11 mouse cellular contexts compared by ENCODE assay signal in genomic region chr6:128836955-128837334, GRCm38 (mm10). TPM values are rescaled to one million over a fixed set of nuclear protein-coding genes. Genes with fewer than 3 reads are reported as not detected.
DNase-seq lines count a peak whose midpoint lies in the region; ATAC-seq and TF ChIP-seq lines count a peak whose summit lies in the region.
"Had no signal": no experiment of that assay in that cellular context is flagged by ENCODE, and none has a peak within 500 bp of the region (broad histone marks: within the 10 kb centered on the region; RNA-seq: fewer than 3 reads in every experiment).

No protein-coding gene starts in this region.

- H3K27me3 ChIP-seq in intestine, embryonic 14.5 days (replicated peaks; ENCODE audit: control insufficient read depth, insufficient read depth, low read length), result no peaks in the 10 kb centered on the region
- H3K27me3 ChIP-seq in intestine, embryonic 16.5 days (replicated peaks; ENCODE audit: control insufficient read depth, insufficient read depth, low read length), result no peaks in the 10 kb centered on the region
- H3K27me3 ChIP-seq in heart, postnatal 0 days (ENCODE audit: control insufficient read depth, insufficient read depth, low read length), result no peaks in the 10 kb centered on the region
- 0 out of 2 replicates have a peak, but pooled peaks cover 4% of the 10 kb centered on the region for H3K27me3 ChIP-seq in midbrain, embryonic 10.5 days (ENCODE audit: low read depth, poor library complexity, severe bottlenecking)

- H3K4me1 ChIP-seq in intestine, embryonic 14.5 days (replicated peaks; ENCODE audit: control insufficient read depth, insufficient read depth, low read length), result peaks cover 5% of the 10 kb centered on the region
- H3K4me1 ChIP-seq in intestine, embryonic 16.5 days (ENCODE audit: control insufficient read depth, insufficient read depth, low read length), result peaks cover 12% of the 10 kb centered on the region; the same call in 1 of the 2 replicates
- H3K4me1 ChIP-seq in heart, postnatal 0 days (ENCODE audit: control insufficient read depth, insufficient read depth), result 0 out of 2 replicates have a peak, but pooled peaks cover 1% of the 10 kb centered on the region
- H3K4me1 ChIP-seq in midbrain, embryonic 10.5 days, result peaks cover 26% of the 10 kb centered on the region

- ATAC-seq in intestine, embryonic 14.5 days (replicated peaks; ENCODE audit: low FRiP score, low TSS enrichment, low read depth), result no peak
- no peak for ATAC-seq in intestine, embryonic 16.5 days
- no peak for ATAC-seq in heart, postnatal 0 days (ENCODE audit: insufficient read depth, low read depth)

- no peak for DNase-seq in intestine, embryonic 14.5 days (ENCODE audit: low spot score)
- DNase-seq in c-Kit-positive CD71-positive TER-119-negative erythroid progenitor cells, embryonic 14.5 days (ENCODE audit: low read depth), result peak; percentile 21
- no peak for DNase-seq in heart, postnatal 0 days (ENCODE audit: low spot score)
- no peak for DNase-seq in midbrain, embryonic 10.5 days (ENCODE audit: low spot score)
- DNase-seq in frontal cortex, adult 2 months (ENCODE audit: extremely low spot score in 1 of 2, low spot score in 1 of 2), result no peak
- no peak for DNase-seq in testis, postnatal 14 days (ENCODE audit: low spot score)
- DNase-seq in layer of hippocampus, adult 8-10 months (ENCODE audit: low spot score in 2 of 2), result no peak
- DNase-seq: lung, postnatal 36 days; spleen, adult 18-20 months had no signal

- no peak for TF ChIP-seq CTCF in heart, postnatal 0 days (IDR thresholded peaks at IDR 0.05; ENCODE audit: low read depth)

- WGBS in intestine, embryonic 14.5 days, result 80% methylated on average over 6 of the region's 6 CpGs
- 84% methylated on average over 6 of the region's 6 CpGs for WGBS in intestine, embryonic 16.5 days
- 80% methylated on average over 6 of the region's 6 CpGs for WGBS in heart, postnatal 0 days
- 90% methylated on average over 6 of the region's 6 CpGs for WGBS in midbrain, embryonic 10.5 days

- 0 out of 2 replicates have a peak overlapping the region, but pooled peaks have one; percentile 75 for H3K4me3 ChIP-seq in intestine, embryonic 14.5 days (ENCODE audit: low read depth, low read length)
- no peak overlapping the region for H3K4me3 ChIP-seq in intestine, embryonic 16.5 days (ENCODE audit: low read length)
- peak overlapping the region; percentile 76; the same call in 1 of the 2 replicates for H3K4me3 ChIP-seq in heart, postnatal 0 days (ENCODE audit: low read depth, low read length)
- peak overlapping the region; percentile 74; the same call in 1 of the 2 replicates for H3K4me3 ChIP-seq in midbrain, embryonic 10.5 days

- H3K9ac ChIP-seq in intestine, embryonic 14.5 days (ENCODE audit: low read length), result no peak overlapping the region
- no peak overlapping the region for H3K9ac ChIP-seq in intestine, embryonic 16.5 days (ENCODE audit: low read depth, low read length)
- H3K9ac ChIP-seq in heart, postnatal 0 days (replicated peaks; ENCODE audit: low read depth, low read length), result no peak overlapping the region

- H3K9me3 ChIP-seq in intestine, embryonic 14.5 days (ENCODE audit: control insufficient read depth, low read length), result no peaks in the 10 kb centered on the region
- no peaks in the 10 kb centered on the region for H3K9me3 ChIP-seq in intestine, embryonic 16.5 days (ENCODE audit: control insufficient read depth, low read length)
- H3K9me3 ChIP-seq in heart, postnatal 0 days (replicated peaks; ENCODE audit: control insufficient read depth, low read length), result no peaks in the 10 kb centered on the region
- H3K9me3 ChIP-seq in midbrain, embryonic 10.5 days (replicated peaks), result no peaks in the 10 kb centered on the region

- H3K4me2 ChIP-seq in intestine, embryonic 14.5 days (ENCODE audit: low read length), result peak overlapping the region; percentile 53
- H3K4me2 ChIP-seq in intestine, embryonic 16.5 days (ENCODE audit: low read depth, low read length), result no peak overlapping the region
- peak overlapping the region; percentile 61; the same call in 1 of the 2 replicates for H3K4me2 ChIP-seq in heart, postnatal 0 days (ENCODE audit: low read depth, low read length)

- H3K36me3 ChIP-seq in intestine, embryonic 14.5 days (ENCODE audit: control insufficient read depth, insufficient read depth, low read length), result no peaks in the 10 kb centered on the region
- no peaks in the 10 kb centered on the region for H3K36me3 ChIP-seq in intestine, embryonic 16.5 days (ENCODE audit: control insufficient read depth, insufficient read depth, low read length)
- no peaks in the 10 kb centered on the region for H3K36me3 ChIP-seq in heart, postnatal 0 days (replicated peaks; ENCODE audit: control insufficient read depth, insufficient read depth, low read length)
- H3K36me3 ChIP-seq in midbrain, embryonic 10.5 days, result no peaks in the 10 kb centered on the region

- TF ChIP-seq EP300 in heart, postnatal 0 days (IDR thresholded peaks at IDR 0.05; ENCODE audit: low read depth), result no peak

- H3K27ac ChIP-seq in intestine, embryonic 14.5 days (ENCODE audit: low read depth), result no peak overlapping the region
- no peak overlapping the region for H3K27ac ChIP-seq in intestine, embryonic 16.5 days (ENCODE audit: low read length)
- no peak overlapping the region for H3K27ac ChIP-seq in heart, postnatal 0 days (ENCODE audit: low read depth)
- H3K27ac ChIP-seq in midbrain, embryonic 10.5 days (replicated peaks), result peak overlapping the region; percentile 93

RNA-seq across cellular contexts. Expression of gene Klrb1b, which starts 10.8 kb away (rescaled TPM):
- 0.19 and 0.67 TPM in 2 replicates for polyA plus RNA-seq in intestine, embryonic 14.5 days (2014; fragmentation: Nextera tagmentation; extraction: Ambion mirVana)
- polyA plus RNA-seq in intestine, embryonic 16.5 days (2015; fragmentation: Nextera tagmentation; extraction: Ambion mirVana), result 1.1 and 1.4 TPM in 2 replicates
- not detected in 2 replicates for total RNA-seq in heart, postnatal 0 days (2014; rRNA removed; ENCODE audit: low replicate concordance)
- not detected in 2 replicates for polyA plus RNA-seq in heart, postnatal 0 days (2015; fragmentation: Nextera tagmentation; extraction: Ambion mirVana)
- not detected in 2 replicates for polyA plus RNA-seq in midbrain, embryonic 10.5 days (2016; fragmentation: Nextera tagmentation; extraction: Ambion mirVana)
- not detected in 2 replicates for polyA plus RNA-seq in frontal cortex, adult 2 months (2012; rRNA removed)
- 1 to 10 TPM in 1 of 4 experiments, under 1 TPM in 1, not detected in 2; 0.40 to 1.3 TPM for total RNA-seq in layer of hippocampus, adult 8-10 months (2022)
- total RNA-seq: gastrocnemius, adult 8-10 months had no signal

RNA-seq across cellular contexts. Expression of gene Gm44511, which starts 10.8 kb away (rescaled TPM):
- 0.62 TPM in 1 of 2 replicates, not detected in the other for polyA plus RNA-seq in intestine, embryonic 14.5 days (2014; fragmentation: Nextera tagmentation; extraction: Ambion mirVana)
- polyA plus RNA-seq in intestine, embryonic 16.5 days (2015; fragmentation: Nextera tagmentation; extraction: Ambion mirVana), result 0.38 TPM in 1 of 2 replicates, not detected in the other
- total RNA-seq in heart, postnatal 0 days (2014; rRNA removed; ENCODE audit: low replicate concordance), result not detected in 2 replicates
- polyA plus RNA-seq in heart, postnatal 0 days (2015; fragmentation: Nextera tagmentation; extraction: Ambion mirVana), result not detected in 2 replicates
- polyA plus RNA-seq in midbrain, embryonic 10.5 days (2016; fragmentation: Nextera tagmentation; extraction: Ambion mirVana), result not detected in 2 replicates
- not detected in 2 replicates for polyA plus RNA-seq in frontal cortex, adult 2 months (2012; rRNA removed)
- 1 to 10 TPM in 1 of 4 experiments, not detected in 3; 1.1 TPM for total RNA-seq in layer of hippocampus, adult 8-10 months (2022)

RNA-seq across cellular contexts. Expression of gene Klrb1c, which starts 47.9 kb away (rescaled TPM):
- 0.20 and 0.26 TPM in 2 replicates for polyA plus RNA-seq in intestine, embryonic 14.5 days (2014; fragmentation: Nextera tagmentation; extraction: Ambion mirVana)
- 0.13 and 0.38 TPM in 2 replicates for polyA plus RNA-seq in intestine, embryonic 16.5 days (2015; fragmentation: Nextera tagmentation; extraction: Ambion mirVana)
- not detected in 2 replicates for total RNA-seq in heart, postnatal 0 days (2014; rRNA removed; ENCODE audit: low replicate concordance)
- polyA plus RNA-seq in heart, postnatal 0 days (2015; fragmentation: Nextera tagmentation; extraction: Ambion mirVana), result not detected in 2 replicates
- not detected in 2 replicates for polyA plus RNA-seq in midbrain, embryonic 10.5 days (2016; fragmentation: Nextera tagmentation; extraction: Ambion mirVana)
- polyA plus RNA-seq in frontal cortex, adult 2 months (2012; rRNA removed), result 0.08 TPM in 1 of 2 replicates, not detected in the other
- total RNA-seq in layer of hippocampus, adult 8-10 months (2022), result under 1 TPM in 2 of 4 experiments, not detected in 2; 0.12 to 0.25 TPM
- total RNA-seq: gastrocnemius, adult 8-10 months had no signal

RNA-seq across cellular contexts. Expression of gene Clec2i, which starts 50.4 kb away (rescaled TPM):
- 0.19 TPM in 1 of 2 replicates, not detected in the other for polyA plus RNA-seq in intestine, embryonic 14.5 days (2014; fragmentation: Nextera tagmentation; extraction: Ambion mirVana)
- polyA plus RNA-seq in intestine, embryonic 16.5 days (2015; fragmentation: Nextera tagmentation; extraction: Ambion mirVana), result 0.22 and 0.40 TPM in 2 replicates
- not detected in 2 replicates for total RNA-seq in heart, postnatal 0 days (2014; rRNA removed; ENCODE audit: low replicate concordance)
- not detected in 2 replicates for polyA plus RNA-seq in heart, postnatal 0 days (2015; fragmentation: Nextera tagmentation; extraction: Ambion mirVana)
- polyA plus RNA-seq in midbrain, embryonic 10.5 days (2016; fragmentation: Nextera tagmentation; extraction: Ambion mirVana), result 0.16 TPM in 1 of 2 replicates, not detected in the other
- polyA plus RNA-seq in frontal cortex, adult 2 months (2012; rRNA removed), result 0.12 and 0.15 TPM in 2 replicates
- not detected for total RNA-seq in layer of hippocampus, adult 8-10 months (2022)
- total RNA-seq: gastrocnemius, adult 8-10 months had no signal

RNA-seq across cellular contexts. Expression of gene BC035044, which starts 54.0 kb away (rescaled TPM):
- 1.8 and 3.0 TPM in 2 replicates for polyA plus RNA-seq in intestine, embryonic 14.5 days (2014; fragmentation: Nextera tagmentation; extraction: Ambion mirVana)
- 1.6 and 1.9 TPM in 2 replicates for polyA plus RNA-seq in intestine, embryonic 16.5 days (2015; fragmentation: Nextera tagmentation; extraction: Ambion mirVana)
- 0.08 TPM in 1 of 2 replicates, not detected in the other for total RNA-seq in heart, postnatal 0 days (2014; rRNA removed; ENCODE audit: low replicate concordance)
- polyA plus RNA-seq in heart, postnatal 0 days (2015; fragmentation: Nextera tagmentation; extraction: Ambion mirVana), result 0.10 TPM in 1 of 2 replicates, not detected in the other
- polyA plus RNA-seq in midbrain, embryonic 10.5 days (2016; fragmentation: Nextera tagmentation; extraction: Ambion mirVana), result 1.3 and 1.4 TPM in 2 replicates
- polyA plus RNA-seq in frontal cortex, adult 2 months (2012; rRNA removed), result 2.0 and 2.3 TPM in 2 replicates
- total RNA-seq in layer of hippocampus, adult 8-10 months (2022), result 1 to 10 TPM; 2.0 to 2.9 (median 2.1) TPM
- total RNA-seq: gastrocnemius, adult 8-10 months had no signal
